Mouse (Mus musculus) ES-CJ7 (cell line): Measurements from ENCODE around the gene Gm17416.

ENCODE experiments used
- DNase-seq: peaks from one replicate; pipeline ENCODE4 v3.0.0; 2011; ENCODE audit warnings: low read depth, low spot score

Gene Gm17416

GRCm38 (mm10) chr2:152569038-152569437 is at the start of gene Gm17416:
Gene Gm17416 (plus strand): TSS chr2:152569338.
- no peak for DNase-seq

GRCm38 (mm10) chr2:152539944-152540710 is 29.0 kb upstream of the Gm17416 start, which contains the start of gene Defb29:
Gene Defb29 (minus strand): TSS chr2:152540098.
- peak; percentile 76 for DNase-seq

- no peak for DNase-seq
Observed at GRCm38 (mm10) chr2:152541979-152542378, 27.2 kb upstream of the Gm17416 start.

DNA sequence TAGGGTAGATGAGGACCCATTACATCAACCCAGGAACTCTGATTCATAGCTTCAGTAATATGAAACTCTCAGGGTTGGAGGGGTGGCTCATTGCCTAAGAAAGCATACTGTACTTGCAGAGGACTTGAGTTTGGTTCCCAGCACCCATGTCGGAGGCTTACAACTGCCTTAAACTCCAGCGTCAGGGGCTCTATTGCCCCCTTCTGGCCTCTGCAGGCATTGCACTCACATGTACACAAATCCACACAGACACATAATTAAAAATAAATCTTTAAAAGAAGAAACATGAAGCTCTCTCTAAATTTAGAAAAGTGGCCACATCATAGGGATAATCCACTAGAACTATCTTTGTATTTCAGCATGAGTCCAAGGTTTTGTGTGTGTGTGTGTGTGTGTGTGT is 26.2 kb upstream of the Gm17416 start:
- DNase-seq: peak; percentile 36

DNA sequence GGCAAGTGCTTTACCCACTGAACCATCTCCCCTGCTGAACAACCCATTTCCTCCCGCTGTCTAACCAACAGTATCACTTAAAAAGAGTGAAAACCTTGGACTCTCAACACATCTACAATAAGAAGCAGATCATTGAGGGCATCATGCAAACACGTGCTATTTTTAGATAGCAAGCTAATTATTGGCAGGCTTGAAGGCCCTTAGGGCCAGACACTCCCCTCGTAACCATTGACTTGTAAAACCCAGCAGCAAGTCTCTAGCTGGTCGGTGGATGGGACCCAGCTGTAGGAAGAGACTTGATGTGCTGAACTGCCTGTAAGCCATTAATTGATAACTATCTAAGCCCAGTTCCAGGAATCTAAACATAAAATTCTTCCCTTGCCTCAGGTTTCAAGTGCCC is 25.7 kb upstream of the Gm17416 start:
- no peak for DNase-seq

GRCm38 (mm10) chr2:152544691-152545090 is 24.4 kb upstream of the Gm17416 start:
- peak; percentile 83 for DNase-seq

GRCm38 (mm10) chr2:152548124-152548523 is 21.0 kb upstream of the Gm17416 start:
- DNase-seq: no peak

- DNase-seq: peak; percentile 75
Observed at GRCm38 (mm10) chr2:152553774-152554423, 15.2 kb upstream of the Gm17416 start.

GRCm38 (mm10) chr2:152556655-152557054 is 12.5 kb upstream of the Gm17416 start:
- DNase-seq: no peak

DNA sequence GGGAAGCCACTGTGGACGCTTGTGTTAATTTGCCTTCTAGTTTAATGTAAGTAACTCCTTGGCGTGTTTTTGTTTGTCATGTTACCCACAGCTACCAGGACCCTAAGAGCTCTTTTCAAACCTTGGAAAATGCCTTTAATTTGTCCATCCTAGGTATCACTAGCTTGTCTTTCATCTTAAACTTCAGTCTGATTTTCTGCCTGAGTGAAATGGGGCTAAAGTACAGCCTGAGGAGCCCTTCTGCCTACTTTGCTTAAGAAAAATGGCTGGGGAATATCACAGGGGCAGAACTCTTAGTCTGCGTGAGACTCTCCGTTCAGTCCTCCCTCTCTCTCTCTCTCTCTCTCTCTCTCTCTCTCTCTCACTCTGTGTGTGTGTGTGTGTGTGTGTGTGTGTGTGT is 743 bp downstream of the Gm17416 start:
- DNase-seq: no peak

- DNase-seq: no peak
Observed at GRCm38 (mm10) chr2:152570313-152570712, 1.2 kb downstream of the Gm17416 start.

- peak; percentile 52 for DNase-seq
Observed at GRCm38 (mm10) chr2:152572114-152572794, 3.1 kb downstream of the Gm17416 start, which contains the start of gene Defb21. Gene Defb21 (plus strand): TSS chr2:152572744.

DNA sequence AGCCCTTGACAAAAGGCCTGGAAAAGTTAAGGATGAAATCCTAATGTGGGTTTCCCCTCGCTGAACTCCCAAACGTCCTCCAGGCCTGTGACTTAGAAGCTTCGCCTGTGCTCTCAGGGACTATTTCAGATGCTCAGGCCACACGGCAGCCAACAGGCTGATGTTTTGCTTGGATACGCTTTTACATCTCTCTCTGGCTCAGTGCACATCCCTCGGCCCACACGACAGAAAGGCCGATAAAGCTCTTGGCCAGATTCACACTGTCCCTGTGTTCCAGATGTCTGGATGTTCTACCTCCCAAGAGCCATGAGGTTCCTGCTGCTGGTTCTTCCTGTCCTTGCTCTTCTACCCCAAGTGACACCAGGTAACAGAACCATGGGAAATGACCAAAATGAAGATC is 4.3 kb downstream of the Gm17416 start:
- DNase-seq: no peak

GRCm38 (mm10) chr2:152580107-152580506 is 11.0 kb downstream of the Gm17416 start, which contains the start of gene Defb19:
Gene Defb19 (minus strand): TSS chr2:152580312.
- no peak for DNase-seq

DNA sequence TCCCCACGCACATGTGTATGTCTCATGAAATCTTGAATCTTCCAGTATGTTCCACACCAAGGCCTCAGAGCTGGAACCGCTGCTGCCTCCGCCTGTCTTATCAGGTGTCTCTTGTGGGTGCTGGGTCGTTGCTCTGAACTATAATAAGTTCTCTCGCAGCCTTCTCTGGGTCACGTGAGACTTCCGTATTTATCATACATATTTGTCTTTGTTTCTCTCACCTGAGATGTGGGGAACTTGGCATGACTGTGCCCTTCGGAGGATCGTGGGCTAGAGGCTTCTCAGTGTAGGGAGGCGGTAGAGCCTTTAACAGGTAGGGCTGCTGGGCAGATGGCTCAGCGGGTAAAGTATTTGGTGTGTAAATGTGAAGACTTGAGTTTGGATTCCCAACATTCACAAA is 11.5 kb downstream of the Gm17416 start:
- DNase-seq: no peak

DNA sequence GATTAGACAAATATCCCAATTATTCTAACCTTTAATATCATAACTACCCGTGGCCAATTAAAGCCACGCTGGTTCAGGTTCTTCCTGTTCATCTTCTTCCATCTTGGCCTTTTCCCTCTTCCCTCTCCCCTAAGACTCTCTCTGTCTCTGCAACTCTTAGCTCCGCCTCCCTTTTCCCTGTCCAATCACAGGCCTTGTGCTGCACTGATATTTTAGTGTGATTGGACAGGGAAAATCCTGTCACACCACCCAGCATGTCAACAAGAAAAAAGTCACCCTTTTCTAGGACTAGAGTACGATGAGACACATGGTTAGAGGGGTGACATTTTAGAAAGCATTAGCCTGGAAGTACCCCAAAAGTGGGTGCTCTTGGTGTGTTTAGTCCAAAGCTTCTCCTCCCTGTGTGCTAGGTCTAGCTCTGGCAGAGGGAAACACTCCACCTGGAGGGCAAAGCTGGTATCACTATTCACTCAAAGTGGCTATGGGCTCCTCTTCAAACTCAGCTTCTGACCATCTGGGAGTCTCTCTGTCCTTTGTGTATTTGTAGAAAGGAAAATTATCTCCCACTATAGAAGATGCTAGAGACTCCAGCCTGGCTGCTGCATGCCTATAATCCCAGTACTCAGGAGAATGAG is 17.9 kb downstream of the Gm17416 start:
- peak; percentile 51 for DNase-seq

GRCm38 (mm10) chr2:152588450-152588849 is 19.3 kb downstream of the Gm17416 start:
- no peak for DNase-seq

DNA sequence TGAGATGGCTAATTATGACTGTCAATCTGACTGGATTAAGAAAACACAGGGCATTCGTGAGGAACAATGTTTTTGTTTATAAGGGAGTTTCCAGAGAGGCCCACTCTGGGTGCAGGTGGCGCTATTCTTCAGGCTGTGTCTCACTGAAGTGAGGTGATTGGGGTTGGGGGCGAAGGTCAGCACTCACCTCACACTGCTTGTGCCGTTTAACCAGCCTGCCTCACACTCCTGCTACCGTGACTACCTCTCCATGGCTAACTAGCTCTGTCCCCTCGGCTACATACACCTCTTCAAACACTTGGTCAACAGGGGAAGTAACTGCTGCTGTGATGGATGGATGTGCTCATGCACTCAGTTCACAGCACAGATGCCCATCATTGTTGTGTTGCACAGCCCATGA is 19.9 kb downstream of the Gm17416 start:
- no peak for DNase-seq

GRCm38 (mm10) chr2:152599299-152599698 is 30.2 kb downstream of the Gm17416 start, which contains the start of gene Defb45:
Gene Defb45 (minus strand): TSS chr2:152599399.
- no peak for DNase-seq

GRCm38 (mm10) chr2:152600076-152600475 is 30.9 kb downstream of the Gm17416 start:
- DNase-seq: no peak

GRCm38 (mm10) chr2:152601275-152601960 is 32.3 kb downstream of the Gm17416 start:
- DNase-seq: peak; percentile 17
